Mouse (Mus musculus) C2C12 (cell line): Measurements from ENCODE around the gene Baz2a. TPM values are rescaled to one million over a fixed set of nuclear protein-coding genes. Genes with fewer than 3 reads are reported as not detected.

ENCODE experiments used
- H3K27me3 ChIP-seq: one replicate; pipeline ENCODE4 v1.6.1; 2011; ENCODE audit not compliant: control insufficient read depth, insufficient read depth, insufficient read length
- H3K36me3 ChIP-seq: one replicate; pipeline ENCODE4 v1.6.1; 2011; ENCODE audit not compliant: control insufficient read depth, insufficient read depth
- H3K4me3 ChIP-seq: one replicate; pipeline ENCODE4 v1.5.1; 2011; ENCODE audit warnings: mild to moderate bottlenecking, control low read depth; ENCODE audit not compliant: poor library complexity, insufficient read depth, severe bottlenecking
- H3K79me2 ChIP-seq: one replicate; pipeline ENCODE4 v1.6.1; 2011; ENCODE audit not compliant: control insufficient read depth, insufficient read depth
- H3K79me3 ChIP-seq: one replicate; pipeline ENCODE4 v1.6.1; 2011; ENCODE audit warnings: low read depth, control low read depth
- H3ac ChIP-seq: one replicate; pipeline ENCODE3; 2011; ENCODE audit warnings: low read depth; ENCODE audit not compliant: control insufficient read depth, insufficient read length
- CEBPB ChIP-seq: IDR thresholded peaks from one replicate; pipeline ENCODE4 v1.6.1; 2011; ENCODE audit warnings: low read depth, mild to moderate bottlenecking, control low read depth, moderate library complexity
- CTCF ChIP-seq: IDR thresholded peaks from one replicate; pipeline ENCODE4 v1.5.1; 2011; ENCODE audit not compliant: control insufficient read depth, insufficient read depth, insufficient read length
- FOSL1 ChIP-seq: IDR thresholded peaks from one replicate; pipeline ENCODE4 v1.8.0; 2011; ENCODE audit warnings: mild to moderate bottlenecking, low read length; ENCODE audit not compliant: poor library complexity, insufficient read depth, severe bottlenecking
- MAX ChIP-seq: IDR thresholded peaks from one replicate; pipeline ENCODE4 v1.6.1; 2011; ENCODE audit warnings: mild to moderate bottlenecking, control low read depth
- MYOD1 ChIP-seq: IDR thresholded peaks from one replicate; pipeline ENCODE4 v1.6.1; 2011; ENCODE audit warnings: low read depth; ENCODE audit not compliant: control insufficient read depth, insufficient read length
- MYOG ChIP-seq: IDR thresholded peaks from one replicate; pipeline ENCODE4 v1.6.1; 2011; ENCODE audit not compliant: control insufficient read depth, insufficient read length; ENCODE audit errors: extremely low read depth
- USF1 ChIP-seq: IDR thresholded peaks from one replicate; pipeline ENCODE4 v1.6.1; 2011; ENCODE audit warnings: low read depth, mild to moderate bottlenecking, control low read depth, moderate library complexity
- polyA plus RNA-seq: library from polyadenylated mRNA; unstranded; fragments of >200 nt; fragmentation: generic; extraction: Trizol; gene quantifications from one replicate; pipeline ENCODE4 v1.2.1, GENCODE M21; 2012; ENCODE audit warnings: missing spikeins

Baz2a gene
- polyA plus RNA-seq, 1 experiment = 8.2 TPM

GRCm38 (mm10) chr10:128124831-128125230 is 33.5 kb downstream of the Baz2a start:
- Histone ChIP-seq H3K27me3 (no peaks in the 10 kb centered on the region), H3ac (no peak overlapping the region), H3K4me3 (no peak overlapping the region), H3K79me2 (no peaks in the 10 kb centered on the region), H3K79me3 (no peaks in the 10 kb centered on the region), H3K36me3 (peaks cover 88% of the 10 kb centered on the region)
- no peak for TF ChIP-seq MYOD1
- no peak for TF ChIP-seq CTCF
- no peak for TF ChIP-seq MAX

- H3K36me3 ChIP-seq = peaks cover 88% of the 10 kb centered on the region
- H3K4me3 ChIP-seq = no peak overlapping the region
- H3K79me3 ChIP-seq = no peaks in the 10 kb centered on the region
- H3K27me3 ChIP-seq = no peaks in the 10 kb centered on the region
- TF ChIP-seq CEBPB (no peak), MYOG (no peak), FOSL1 (no peak), USF1 (no peak), MAX (no peak)
- H3K79me2 ChIP-seq = no peaks in the 10 kb centered on the region
- no peak overlapping the region for H3ac ChIP-seq
Measured at GRCm38 (mm10) chr10:128125951-128126350, 34.6 kb downstream of the Baz2a start.

- peaks cover 84% of the 10 kb centered on the region for H3K36me3 ChIP-seq
- TF ChIP-seq CEBPB (no peak), MAX (no peak), MYOD1 (no peak), FOSL1 (no peak), MYOG (no peak), USF1 (no peak), CTCF (no peak)
Measured at GRCm38 (mm10) chr10:128127497-128127896, 36.1 kb downstream of the Baz2a start.

GRCm38 (mm10) chr10:128128143-128128542 is 36.8 kb downstream of the Baz2a start:
- Histone ChIP-seq H3ac (no peak overlapping the region), H3K79me3 (no peaks in the 10 kb centered on the region), H3K4me3 (no peak overlapping the region), H3K79me2 (no peaks in the 10 kb centered on the region), H3K36me3 (peaks cover 85% of the 10 kb centered on the region), H3K27me3 (no peaks in the 10 kb centered on the region)
- TF ChIP-seq MYOG (no peak), USF1 (no peak), MAX (no peak), MYOD1 (no peak), FOSL1 (no peak), CEBPB (no peak), CTCF (no peak)

More at GRCm38 (mm10) chr10:128127497-128127896, 36.1 kb downstream of the Baz2a start:
- Histone ChIP-seq H3K27me3 (no peaks in the 10 kb centered on the region), H3K79me2 (no peaks in the 10 kb centered on the region), H3ac (no peak overlapping the region), H3K79me3 (no peaks in the 10 kb centered on the region), H3K4me3 (no peak overlapping the region)

GRCm38 (mm10) chr10:128131297-128131696 is 39.9 kb downstream of the Baz2a start:
- Histone ChIP-seq H3ac (no peak overlapping the region), H3K36me3 (peaks cover 84% of the 10 kb centered on the region), H3K4me3 (no peak overlapping the region), H3K79me3 (no peaks in the 10 kb centered on the region), H3K79me2 (no peaks in the 10 kb centered on the region), H3K27me3 (no peaks in the 10 kb centered on the region)
- no peak for TF ChIP-seq CTCF
- no peak for TF ChIP-seq MAX
- no peak for TF ChIP-seq USF1
- TF ChIP-seq FOSL1 = no peak
- TF ChIP-seq MYOG = no peak
- TF ChIP-seq CEBPB = no peak

- TF ChIP-seq CEBPB (no peak), USF1 (no peak)
- peaks cover 79% of the 10 kb centered on the region for H3K36me3 ChIP-seq
- H3K79me3 ChIP-seq = no peaks in the 10 kb centered on the region
- H3ac ChIP-seq = no peak overlapping the region
- no peaks in the 10 kb centered on the region for H3K79me2 ChIP-seq
- H3K4me3 ChIP-seq = no peak overlapping the region
- H3K27me3 ChIP-seq = no peaks in the 10 kb centered on the region
Measured at GRCm38 (mm10) chr10:128131812-128132211, 40.4 kb downstream of the Baz2a start.
